Mouse (Mus musculus): ENCODE measurements around the gene Mthfsl.
"Not testable (repeated sequence)": the region's sequence is repeated elsewhere in the genome, so short reads cannot be mapped to it uniquely, and the experiment has no call there.

Mthfsl gene

GRCm38 (mm10) chr9:88691307-88691706, 28.8 kb downstream of the Mthfsl start:
- DNase-seq (ENCODE audit: low spot score in 2 of 2), result not testable (repeated sequence)

DNA sequence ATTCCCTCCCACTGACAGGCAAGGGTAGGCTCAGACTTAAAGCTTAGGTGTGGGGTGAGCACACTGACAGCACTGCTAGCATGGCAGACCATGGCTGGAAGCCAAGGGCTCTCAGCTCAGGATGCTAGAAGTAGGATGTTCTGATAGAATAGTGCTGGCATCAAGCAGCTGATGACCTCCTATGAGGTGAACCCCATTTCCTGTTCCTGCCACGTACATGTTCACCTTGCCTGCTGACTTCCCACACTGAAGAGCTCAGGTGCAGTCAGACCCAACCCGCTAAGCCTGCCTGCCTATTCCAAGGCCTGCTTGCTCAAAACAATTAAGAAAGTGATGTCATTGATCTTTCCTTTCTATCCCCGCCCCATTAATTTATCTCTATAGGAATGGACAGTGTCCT, 30.6 kb downstream of the Mthfsl start:
- not testable (repeated sequence) for DNase-seq (ENCODE audit: low spot score in 2 of 2)

DNA sequence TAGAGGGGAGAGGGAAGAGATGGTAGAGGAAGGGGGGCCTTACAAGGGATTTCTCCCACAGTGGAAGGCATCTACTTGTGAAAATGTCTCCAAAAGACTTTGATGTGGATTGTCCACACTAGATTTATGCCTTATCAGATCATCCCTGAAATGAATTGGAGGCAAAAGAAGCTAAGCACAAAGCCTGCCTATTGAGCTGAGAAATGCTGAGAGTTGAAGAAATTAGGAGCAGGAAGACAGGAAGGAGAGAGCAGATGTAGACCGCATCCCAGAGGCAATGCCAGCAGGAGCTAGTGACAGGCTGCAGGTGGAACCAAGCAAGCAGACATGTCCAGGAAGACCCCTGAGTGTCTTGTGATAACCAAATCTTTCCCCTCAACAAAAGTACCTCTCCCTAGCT, 33.4 kb downstream of the Mthfsl start:
- DNase-seq (ENCODE audit: low spot score in 2 of 2), result not testable (repeated sequence)

- DNase-seq (ENCODE audit: low spot score in 2 of 2), result not testable (repeated sequence)
Observed at GRCm38 (mm10) chr9:88658341-88658740, 61.8 kb downstream of the Mthfsl start.

GRCm38 (mm10) chr9:88650742-88651141, 69.4 kb downstream of the Mthfsl start:
- not testable (repeated sequence) for DNase-seq (ENCODE audit: low spot score in 2 of 2)

Data from spleen, postnatal 36 days (tissue).